24 mouse cellular contexts compared by ENCODE assay signal in the genomic region with DNA sequence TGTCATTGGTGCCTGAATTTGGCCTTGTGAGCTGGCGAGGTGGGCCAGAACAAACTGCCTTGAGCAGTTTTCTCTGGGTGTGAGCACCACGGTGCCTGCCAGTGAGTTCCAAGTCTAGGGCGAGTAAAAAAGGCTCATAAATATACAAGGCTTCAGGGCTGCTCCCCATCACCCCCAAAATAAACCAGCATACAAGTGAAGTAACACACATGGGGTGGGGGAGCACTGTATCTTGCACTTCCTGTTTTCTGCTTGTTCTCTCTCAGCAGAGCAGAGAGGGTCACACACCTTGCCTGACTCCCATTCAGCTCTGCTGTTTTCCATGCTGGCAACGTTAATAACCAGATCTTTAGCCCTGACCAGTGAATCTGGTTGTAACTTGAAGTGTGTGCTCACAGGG. TPM values are rescaled to one million over a fixed set of nuclear protein-coding genes. Genes with fewer than 3 reads are reported as not detected.
DNase-seq lines count a peak whose midpoint lies in the region; ATAC-seq and TF ChIP-seq lines count a peak whose summit lies in the region.
"Had no signal": no experiment of that assay in that cellular context is flagged by ENCODE, and none has a peak within 500 bp of the region (broad histone marks: within the 10 kb centered on the region; RNA-seq: fewer than 3 reads in every experiment).

No protein-coding gene starts in this region.

- H3K27ac ChIP-seq in forebrain, embryonic 10.5 days = peak overlapping the region; percentile 44; the same call in 1 of the 2 replicates
- no peak overlapping the region for H3K27ac ChIP-seq in forebrain, embryonic 14.5 days (ENCODE audit: low read depth, low read length)
- H3K27ac ChIP-seq in olfactory bulb, adult 2 months (ENCODE audit: insufficient read depth, low read depth, low read length) = 0 out of 2 replicates have a peak overlapping the region, but pooled peaks have one; percentile 2
- H3K27ac ChIP-seq in liver, postnatal 0 days (ENCODE audit: low read depth) = no peak overlapping the region
- H3K27ac ChIP-seq: forebrain, embryonic 15.5 days; heart, adult 2 months; heart, embryonic 13.5 days; hindbrain, embryonic 14.5 days; kidney, postnatal 0 days; liver, embryonic 12.5 days had no signal

- no peak for TF ChIP-seq EP300 in liver, postnatal 0 days (IDR thresholded peaks at IDR 0.05; ENCODE audit: low read depth)

- no peak overlapping the region for H3K4me3 ChIP-seq in forebrain, embryonic 10.5 days
- H3K4me3 ChIP-seq in forebrain, embryonic 14.5 days (ENCODE audit: low read depth, low read length) = no peak overlapping the region
- no peak overlapping the region for H3K4me3 ChIP-seq in olfactory bulb, adult 2 months (ENCODE audit: insufficient read depth, low read depth, low read length)
- no peak overlapping the region for H3K4me3 ChIP-seq in liver, postnatal 0 days (ENCODE audit: low read depth, low read length)
- H3K4me3 ChIP-seq: forebrain, embryonic 15.5 days; heart, adult 2 months; heart, embryonic 13.5 days; liver, embryonic 12.5 days had no signal

- no peak overlapping the region for H3K4me2 ChIP-seq in forebrain, embryonic 14.5 days (ENCODE audit: low read length)
- H3K4me2 ChIP-seq in liver, postnatal 0 days (ENCODE audit: low read depth, low read length) = no peak overlapping the region
- H3K4me2 ChIP-seq: forebrain, embryonic 15.5 days; heart, embryonic 13.5 days; hindbrain, embryonic 14.5 days; liver, embryonic 12.5 days had no signal

- H3K36me3 ChIP-seq in forebrain, embryonic 10.5 days (replicated peaks) = peaks cover 18% of the 10 kb centered on the region
- H3K36me3 ChIP-seq in forebrain, embryonic 14.5 days (ENCODE audit: control insufficient read depth, insufficient read depth, low read length) = peaks cover 13% of the 10 kb centered on the region
- H3K36me3 ChIP-seq in liver, postnatal 0 days (replicated peaks; ENCODE audit: insufficient read depth, low read length) = no peaks in the 10 kb centered on the region; the same call in 1 of the 2 replicates
- H3K36me3 ChIP-seq: liver, embryonic 12.5 days had no signal

- ATAC-seq in forebrain, embryonic 14.5 days = no peak
- peak; percentile 62 for ATAC-seq in common myeloid progenitor, adult 5-6 weeks (replicated peaks; ENCODE audit: low read depth, poor library complexity, severe bottlenecking)
- no peak for ATAC-seq in liver, postnatal 0 days
- ATAC-seq: forebrain, embryonic 15.5 days; inflammation-experienced regulatory T-cells, adult 6 months; liver, embryonic 12.5 days; midbrain, embryonic 16.5 days; Patski had no signal

- no peak for DNase-seq in forebrain, embryonic 10.5 days (ENCODE audit: extremely low spot score, low spot score)
- DNase-seq in forebrain, embryonic 14.5 days (ENCODE audit: low spot score) = no peak
- peak; percentile 61 for DNase-seq in thymus, postnatal 4 days
- no peak for DNase-seq in liver, postnatal 0 days
- DNase-seq in left cerebral cortex, postnatal 14 days (ENCODE audit: low spot score in 2 of 2) = no peak
- DNase-seq: adrenal gland, postnatal 36 days; cerebellum, postnatal 25 days; embryo, embryonic 11 days; gastrocnemius, postnatal 14 days; heart, adult 2 months; heart, postnatal 14 days; kidney, adult 2 months; lung, adult 2 months had no signal

- 85% methylated on average over 4 of the region's 4 CpGs for WGBS in forebrain, embryonic 10.5 days
- 66% methylated on average over 4 of the region's 4 CpGs for WGBS in forebrain, embryonic 14.5 days
- WGBS in olfactory bulb, adult 2 months = 57% methylated on average over 4 of the region's 4 CpGs
- 50% methylated on average over 4 of the region's 4 CpGs for WGBS in liver, postnatal 0 days (ENCODE audit: insufficient replicate concordance)

- H3K4me1 ChIP-seq in forebrain, embryonic 10.5 days = peaks cover 11% of the 10 kb centered on the region
- no peaks in the 10 kb centered on the region; the same call in 1 of the 2 replicates for H3K4me1 ChIP-seq in forebrain, embryonic 14.5 days (ENCODE audit: control insufficient read depth, insufficient read depth, low read length)
- H3K4me1 ChIP-seq in olfactory bulb, adult 2 months (ENCODE audit: control insufficient read depth, insufficient read depth, low read length) = peaks cover 11% of the 10 kb centered on the region
- H3K4me1 ChIP-seq in liver, postnatal 0 days (ENCODE audit: insufficient read depth) = peaks cover 9% of the 10 kb centered on the region
- H3K4me1 ChIP-seq: heart, embryonic 13.5 days; liver, embryonic 12.5 days had no signal

- no peaks in the 10 kb centered on the region for H3K27me3 ChIP-seq in forebrain, embryonic 10.5 days (ENCODE audit: poor library complexity, severe bottlenecking)
- no peaks in the 10 kb centered on the region for H3K27me3 ChIP-seq in forebrain, embryonic 14.5 days (replicated peaks; ENCODE audit: control insufficient read depth, insufficient read depth, low read length)
- no peaks in the 10 kb centered on the region for H3K27me3 ChIP-seq in liver, postnatal 0 days (ENCODE audit: insufficient read depth, low read length)
- H3K27me3 ChIP-seq: forebrain, embryonic 15.5 days; heart, embryonic 13.5 days; liver, embryonic 12.5 days; Patski had no signal

- no peaks in the 10 kb centered on the region for H3K9me3 ChIP-seq in forebrain, embryonic 10.5 days
- no peaks in the 10 kb centered on the region for H3K9me3 ChIP-seq in forebrain, embryonic 14.5 days (replicated peaks; ENCODE audit: control insufficient read depth, low read length)
- no peaks in the 10 kb centered on the region for H3K9me3 ChIP-seq in liver, postnatal 0 days (ENCODE audit: low read length)
- H3K9me3 ChIP-seq: forebrain, embryonic 15.5 days; heart, embryonic 13.5 days; liver, embryonic 12.5 days had no signal

- TF ChIP-seq CTCF in olfactory bulb, adult 2 months (IDR thresholded peaks at IDR 0.05; ENCODE audit: insufficient read depth, low read depth, low read length) = no peak
- TF ChIP-seq CTCF in liver, postnatal 0 days (IDR thresholded peaks at IDR 0.05; ENCODE audit: low read depth) = no peak

- TF ChIP-seq POLR2A in olfactory bulb, adult 2 months (IDR thresholded peaks at IDR 0.05; ENCODE audit: insufficient read depth, low read depth, low read length) = no peak

- intact Hi-C loops in left cerebral cortex, postnatal 14 days (cut with DNase I) = no loop called here

- no peak overlapping the region for H3K9ac ChIP-seq in forebrain, embryonic 14.5 days (ENCODE audit: low read length)
- no peak overlapping the region for H3K9ac ChIP-seq in liver, postnatal 0 days (replicated peaks)
- H3K9ac ChIP-seq: forebrain, embryonic 15.5 days; heart, embryonic 13.5 days; hindbrain, embryonic 14.5 days; liver, embryonic 12.5 days had no signal

RNA-seq across cellular contexts. Expression of gene Eif4e3, which starts 29.1 kb away (rescaled TPM):
- 12.7 and 13.4 TPM in 2 replicates for polyA plus RNA-seq in forebrain, embryonic 10.5 days (2016; fragmentation: Nextera tagmentation; extraction: Ambion mirVana)
- 8.8 and 9.5 TPM in 2 replicates for polyA plus RNA-seq in forebrain, embryonic 14.5 days (2014; fragmentation: Nextera tagmentation; extraction: Ambion mirVana)
- 26.9 and 28.0 TPM in 2 replicates for total RNA-seq in common myeloid progenitor, adult 5-6 weeks (2017)
- polyA plus RNA-seq in olfactory bulb, adult 2 months (2012; ENCODE audit: insufficient read depth, insufficient read length, low replicate concordance, missing spikeins) = not detected in 2 replicates
- polyA plus RNA-seq in liver, postnatal 0 days (2015; fragmentation: Nextera tagmentation; extraction: Ambion mirVana) = 3.8 and 4.3 TPM in 2 replicates
- total RNA-seq in left cerebral cortex, postnatal 14 days (2021) = 10 to 100 TPM; 14.1 to 14.2 TPM

RNA-seq across cellular contexts. Expression of gene Gm20696, which starts 29.1 kb away (rescaled TPM):
- 2.7 and 3.6 TPM in 2 replicates for polyA plus RNA-seq in forebrain, embryonic 10.5 days (2016; fragmentation: Nextera tagmentation; extraction: Ambion mirVana)
- 0.99 and 2.3 TPM in 2 replicates for polyA plus RNA-seq in forebrain, embryonic 14.5 days (2014; fragmentation: Nextera tagmentation; extraction: Ambion mirVana)
- 4.0 and 4.3 TPM in 2 replicates for total RNA-seq in common myeloid progenitor, adult 5-6 weeks (2017)
- polyA plus RNA-seq in olfactory bulb, adult 2 months (2012; ENCODE audit: insufficient read depth, insufficient read length, low replicate concordance, missing spikeins) = not detected in 2 replicates
- 0.86 and 1.2 TPM in 2 replicates for polyA plus RNA-seq in liver, postnatal 0 days (2015; fragmentation: Nextera tagmentation; extraction: Ambion mirVana)
- 1 to 10 TPM; 5.3 to 6.3 TPM for total RNA-seq in left cerebral cortex, postnatal 14 days (2021)

RNA-seq across cellular contexts. Expression of gene Gpr27, which starts 55.0 kb away (rescaled TPM):
- 1.3 and 1.5 TPM in 2 replicates for polyA plus RNA-seq in forebrain, embryonic 10.5 days (2016; fragmentation: Nextera tagmentation; extraction: Ambion mirVana)
- polyA plus RNA-seq in forebrain, embryonic 14.5 days (2014; fragmentation: Nextera tagmentation; extraction: Ambion mirVana) = 14.7 and 16.4 TPM in 2 replicates
- total RNA-seq in common myeloid progenitor, adult 5-6 weeks (2017) = not detected in 2 replicates
- polyA plus RNA-seq in olfactory bulb, adult 2 months (2012; ENCODE audit: insufficient read depth, insufficient read length, low replicate concordance, missing spikeins) = not detected in 2 replicates
- 0.17 and 0.18 TPM in 2 replicates for polyA plus RNA-seq in liver, postnatal 0 days (2015; fragmentation: Nextera tagmentation; extraction: Ambion mirVana)
- 10 to 100 TPM; 48.0 to 48.6 TPM for total RNA-seq in left cerebral cortex, postnatal 14 days (2021)
- total RNA-seq: megakaryocyte-erythroid progenitor cell, adult 5-6 weeks had no signal
- polyA plus RNA-seq: inflammation-experienced regulatory T-cells, adult 6 months had no signal

Comparison
In these comparisons a context has a peak if more than half of its experiments do, and no peak if none do; other contexts are left out.
1. H3K27ac ChIP-seq: peak in forebrain, embryonic 10.5 days (single experiment) and olfactory bulb, adult 2 months (single experiment); none in forebrain, embryonic 14.5 days (single experiment) and liver, postnatal 0 days (single experiment).